Comparison of ENCODE assay signal across 8 mouse cellular contexts in genomic region chr11:87448081-87448475, GRCm38 (mm10). TPM values are rescaled to one million over a fixed set of nuclear protein-coding genes. Genes with fewer than 3 reads are reported as not detected.
A peak's percentile ranks its signal among the peaks of the same experiment; 100 is the strongest.
DNase-seq lines count a peak whose midpoint lies in the region; ATAC-seq lines count a peak whose summit lies in the region.
"Not testable (repeated sequence)": the region's sequence is repeated elsewhere in the genome, so short reads cannot be mapped to it uniquely, and the experiment has no call there.

No protein-coding gene starts in this region.

- H3K4me3 ChIP-seq in embryonic facial prominence, embryonic 10.5 days = peak overlapping the region; percentile 53
- H3K4me3 ChIP-seq in intestine, embryonic 16.5 days (ENCODE audit: low read length) = peak overlapping the region; percentile 47

- H3K36me3 ChIP-seq in embryonic facial prominence, embryonic 10.5 days (replicated peaks); intestine, embryonic 16.5 days (ENCODE audit: control insufficient read depth, insufficient read depth, low read length): not testable (repeated sequence)

- DNase-seq in adrenal gland, adult 8-10 months = peak; percentile 97
- peak; percentile 82 for DNase-seq in embryonic facial prominence, embryonic 10.5 days (ENCODE audit: low spot score)
- DNase-seq in gastrocnemius, postnatal 4 days (ENCODE audit: low spot score in 2 of 2) = peak; percentile 68 to 90
- peak; percentile 88 to 97 for DNase-seq in left cerebral cortex, postnatal 25 days (ENCODE audit: low spot score in 2 of 2)
- DNase-seq in mesoderm, embryonic 11.5 days (ENCODE audit: low read depth, low spot score) = peak; percentile 75
- DNase-seq in right cerebral cortex, postnatal 25 days = peak; percentile 90
- peak; percentile 78 for DNase-seq in urinary bladder, postnatal 25 days (ENCODE audit: low spot score)

- intact Hi-C loops in left cerebral cortex, postnatal 25 days (cut with DNase I) = not testable (repeated sequence)

- H3K9ac ChIP-seq in intestine, embryonic 16.5 days (ENCODE audit: low read depth, low read length) = peak overlapping the region; percentile 66

- peak overlapping the region; percentile 82 for H3K27ac ChIP-seq in embryonic facial prominence, embryonic 10.5 days (replicated peaks)
- H3K27ac ChIP-seq in intestine, embryonic 16.5 days (ENCODE audit: low read length) = 0 out of 2 replicates have a peak overlapping the region, but pooled peaks have one; percentile 14

- peak overlapping the region; percentile 62 for H3K4me2 ChIP-seq in intestine, embryonic 16.5 days (ENCODE audit: low read depth, low read length)

- peak; percentile 96 for ATAC-seq in intestine, embryonic 16.5 days

- H3K9me3 ChIP-seq in embryonic facial prominence, embryonic 10.5 days; intestine, embryonic 16.5 days (ENCODE audit: control insufficient read depth, low read length): not testable (repeated sequence)

- under 1% methylated on average over 34 of the region's 34 CpGs for WGBS in embryonic facial prominence, embryonic 10.5 days
- under 1% methylated on average over 32 of the region's 34 CpGs for WGBS in intestine, embryonic 16.5 days

- not testable (repeated sequence) for H3K27me3 ChIP-seq in embryonic facial prominence, embryonic 10.5 days (replicated peaks; ENCODE audit: low read depth, poor library complexity, severe bottlenecking); intestine, embryonic 16.5 days (replicated peaks; ENCODE audit: control insufficient read depth, insufficient read depth, low read length)

- peaks cover 10% of the 10 kb centered on the region for H3K4me1 ChIP-seq in embryonic facial prominence, embryonic 10.5 days
- H3K4me1 ChIP-seq in intestine, embryonic 16.5 days (ENCODE audit: control insufficient read depth, insufficient read depth, low read length) = not testable (repeated sequence)

RNA-seq across cellular contexts. Expression of gene Tex14, which starts 43.2 kb away (rescaled TPM):
- 1 to 10 TPM in 2 of 4 experiments, under 1 TPM in 2; 0.06 to 2.2 (median 1.1) TPM for total RNA-seq in adrenal gland, adult 8-10 months (2022)
- 0.50 TPM in 1 of 2 replicates, not detected in the other for polyA plus RNA-seq in embryonic facial prominence, embryonic 10.5 days (2016; fragmentation: Nextera tagmentation; extraction: Ambion mirVana)
- total RNA-seq in gastrocnemius, postnatal 4 days (2021) = 1 to 10 TPM; 1.0 to 1.3 TPM
- 0.53 and 0.70 TPM in 2 replicates for polyA plus RNA-seq in intestine, embryonic 16.5 days (2015; fragmentation: Nextera tagmentation; extraction: Ambion mirVana)
- total RNA-seq in left cerebral cortex, postnatal 25 days (2021) = under 1 TPM; 0.25 to 0.32 TPM

RNA-seq across cellular contexts. Expression of gene Rad51c, which starts 43.3 kb away (rescaled TPM):
- 1 to 10 TPM; 1.4 to 2.3 (median 1.8) TPM for total RNA-seq in adrenal gland, adult 8-10 months (2022)
- 11.5 and 11.9 TPM in 2 replicates for polyA plus RNA-seq in embryonic facial prominence, embryonic 10.5 days (2016; fragmentation: Nextera tagmentation; extraction: Ambion mirVana)
- 1 to 10 TPM; 3.9 to 4.6 TPM for total RNA-seq in gastrocnemius, postnatal 4 days (2021)
- 4.7 and 5.3 TPM in 2 replicates for polyA plus RNA-seq in intestine, embryonic 16.5 days (2015; fragmentation: Nextera tagmentation; extraction: Ambion mirVana)
- 1 to 10 TPM; 4.1 TPM for total RNA-seq in left cerebral cortex, postnatal 25 days (2021)

Comparison
In these comparisons a context has a peak if more than half of its experiments do, and no peak if none do; other contexts are left out.
1. Peak in every context shown above with its lines: DNase-seq, ATAC-seq, H3K4me3 ChIP-seq and H3K27ac ChIP-seq.